Mouse (Mus musculus): ENCODE results near the gene Ccr5. TPM values are rescaled to one million over a fixed set of nuclear protein-coding genes. Genes with fewer than 3 reads are reported as not detected.
A peak's percentile ranks its signal among the peaks of the same experiment; 100 is the strongest.

Ccr5 gene
- polyA plus RNA-seq, 1 experiment, result 1.3 TPM

GRCm38 (mm10) chr9:124103199-124103598 lies 18.1 kb upstream of the Ccr5 start:
- no peak overlapping the region for H3K27ac ChIP-seq (ENCODE audit: insufficient read depth, low read depth, low read length)
- no peaks in the 10 kb centered on the region for H3K4me1 ChIP-seq (ENCODE audit: control insufficient read depth, insufficient read depth, low read length)
- no peak for TF ChIP-seq POLR2A (IDR thresholded peaks at IDR 0.05; ENCODE audit: low read depth, low read length)
- TF ChIP-seq CTCF (conservative IDR thresholded peaks at IDR 0.05; ENCODE audit: insufficient read depth, insufficient read length, low read depth, low read length), result no peak
- H3K4me3 ChIP-seq (ENCODE audit: insufficient read depth, low read depth, low read length), result no peak overlapping the region
- WGBS, result 69% methylated on average over 1 of the region's 1 CpGs
- DNase-seq, result no peak
- no peaks in the 10 kb centered on the region for H3K27me3 ChIP-seq (replicated peaks; ENCODE audit: control insufficient read depth, insufficient read depth, low read length)
- no peaks in the 10 kb centered on the region for H3K36me3 ChIP-seq (ENCODE audit: control insufficient read depth, insufficient read depth, low read length)

GRCm38 (mm10) chr9:124105196-124105595 lies 16.1 kb upstream of the Ccr5 start:
- H3K27ac ChIP-seq (ENCODE audit: insufficient read depth, low read depth, low read length), result no peak overlapping the region
- H3K4me1 ChIP-seq (ENCODE audit: control insufficient read depth, insufficient read depth, low read length), result no peaks in the 10 kb centered on the region
- no peak overlapping the region for H3K4me3 ChIP-seq (ENCODE audit: insufficient read depth, low read depth, low read length)
- no peaks in the 10 kb centered on the region; the same call in 1 of the 2 replicates for H3K27me3 ChIP-seq (replicated peaks; ENCODE audit: control insufficient read depth, insufficient read depth, low read length)
- DNase-seq, result no peak
- H3K36me3 ChIP-seq (ENCODE audit: control insufficient read depth, insufficient read depth, low read length), result no peaks in the 10 kb centered on the region
- no peak for TF ChIP-seq CTCF (conservative IDR thresholded peaks at IDR 0.05; ENCODE audit: insufficient read depth, insufficient read length, low read depth, low read length)
- TF ChIP-seq POLR2A (IDR thresholded peaks at IDR 0.05; ENCODE audit: low read depth, low read length), result no peak

GRCm38 (mm10) chr9:124107232-124107631 lies 14.1 kb upstream of the Ccr5 start:
- Histone ChIP-seq H3K36me3 (ENCODE audit: control insufficient read depth, insufficient read depth, low read length) (no peaks in the 10 kb centered on the region), H3K27ac (ENCODE audit: insufficient read depth, low read depth, low read length) (no peak overlapping the region), H3K4me3 (ENCODE audit: insufficient read depth, low read depth, low read length) (no peak overlapping the region), H3K27me3 (replicated peaks; ENCODE audit: control insufficient read depth, insufficient read depth, low read length) (no peaks in the 10 kb centered on the region; the same call in 1 of the 2 replicates), H3K4me1 (ENCODE audit: control insufficient read depth, insufficient read depth, low read length) (no peaks in the 10 kb centered on the region)
- TF ChIP-seq POLR2A (IDR thresholded peaks at IDR 0.05; ENCODE audit: low read depth, low read length), result no peak
- no peak for TF ChIP-seq CTCF (conservative IDR thresholded peaks at IDR 0.05; ENCODE audit: insufficient read depth, insufficient read length, low read depth, low read length)
- no peak for DNase-seq

- Histone ChIP-seq H3K36me3 (ENCODE audit: control insufficient read depth, insufficient read depth, low read length) (no peaks in the 10 kb centered on the region), H3K4me3 (ENCODE audit: insufficient read depth, low read depth, low read length) (no peak overlapping the region), H3K27me3 (replicated peaks; ENCODE audit: control insufficient read depth, insufficient read depth, low read length) (no peaks in the 10 kb centered on the region; the same call in 1 of the 2 replicates), H3K27ac (ENCODE audit: insufficient read depth, low read depth, low read length) (no peak overlapping the region), H3K4me1 (ENCODE audit: control insufficient read depth, insufficient read depth, low read length) (no peaks in the 10 kb centered on the region)
- 59% methylated on average over 2 of the region's 2 CpGs for WGBS
- TF ChIP-seq CTCF (conservative IDR thresholded peaks at IDR 0.05; ENCODE audit: insufficient read depth, insufficient read length, low read depth, low read length), result no peak
- no peak for TF ChIP-seq POLR2A (IDR thresholded peaks at IDR 0.05; ENCODE audit: low read depth, low read length)
- no peak for DNase-seq
Observed at GRCm38 (mm10) chr9:124108356-124109127, 12.8 kb upstream of the Ccr5 start.

- no peak overlapping the region for H3K4me3 ChIP-seq (ENCODE audit: insufficient read depth, low read depth, low read length)
- H3K27me3 ChIP-seq (replicated peaks; ENCODE audit: control insufficient read depth, insufficient read depth, low read length), result no peaks in the 10 kb centered on the region; the same call in 1 of the 2 replicates
- H3K36me3 ChIP-seq (ENCODE audit: control insufficient read depth, insufficient read depth, low read length), result no peaks in the 10 kb centered on the region
- 81% methylated on average over 1 of the region's 1 CpGs for WGBS
- DNase-seq, result no peak
- TF ChIP-seq POLR2A (IDR thresholded peaks at IDR 0.05; ENCODE audit: low read depth, low read length) (no peak), CTCF (conservative IDR thresholded peaks at IDR 0.05; ENCODE audit: insufficient read depth, insufficient read length, low read depth, low read length) (no peak)
- no peak overlapping the region for H3K27ac ChIP-seq (ENCODE audit: insufficient read depth, low read depth, low read length)
- no peaks in the 10 kb centered on the region for H3K4me1 ChIP-seq (ENCODE audit: control insufficient read depth, insufficient read depth, low read length)
Observed at GRCm38 (mm10) chr9:124111997-124112396, 9.3 kb upstream of the Ccr5 start.

- WGBS, result 91% methylated on average over 1 of the region's 1 CpGs
- TF ChIP-seq POLR2A (IDR thresholded peaks at IDR 0.05; ENCODE audit: low read depth, low read length) (no peak), CTCF (conservative IDR thresholded peaks at IDR 0.05; ENCODE audit: insufficient read depth, insufficient read length, low read depth, low read length) (no peak)
- Histone ChIP-seq H3K36me3 (ENCODE audit: control insufficient read depth, insufficient read depth, low read length) (no peaks in the 10 kb centered on the region), H3K4me3 (ENCODE audit: insufficient read depth, low read depth, low read length) (no peak overlapping the region), H3K27ac (ENCODE audit: insufficient read depth, low read depth, low read length) (no peak overlapping the region), H3K4me1 (ENCODE audit: control insufficient read depth, insufficient read depth, low read length) (no peaks in the 10 kb centered on the region), H3K27me3 (replicated peaks; ENCODE audit: control insufficient read depth, insufficient read depth, low read length) (no peaks in the 10 kb centered on the region; the same call in 1 of the 2 replicates)
- peak; percentile 5 for DNase-seq
Observed at GRCm38 (mm10) chr9:124112591-124113239, 8.6 kb upstream of the Ccr5 start.

- no peak overlapping the region for H3K27ac ChIP-seq (ENCODE audit: insufficient read depth, low read depth, low read length)
- no peaks in the 10 kb centered on the region for H3K36me3 ChIP-seq (ENCODE audit: control insufficient read depth, insufficient read depth, low read length)
- WGBS, result 67% methylated on average over 1 of the region's 1 CpGs
- no peak for TF ChIP-seq POLR2A (IDR thresholded peaks at IDR 0.05; ENCODE audit: low read depth, low read length)
- no peaks in the 10 kb centered on the region; the same call in 1 of the 2 replicates for H3K27me3 ChIP-seq (replicated peaks; ENCODE audit: control insufficient read depth, insufficient read depth, low read length)
- no peak for DNase-seq
- H3K4me1 ChIP-seq (ENCODE audit: control insufficient read depth, insufficient read depth, low read length), result no peaks in the 10 kb centered on the region
- no peak overlapping the region for H3K4me3 ChIP-seq (ENCODE audit: insufficient read depth, low read depth, low read length)
Observed at GRCm38 (mm10) chr9:124113777-124114176, 7.6 kb upstream of the Ccr5 start.

All from kidney, adult 2 months (tissue).